Mouse (Mus musculus): Measurements from ENCODE around the gene Ccdc3. TPM values are rescaled to one million over a fixed set of nuclear protein-coding genes. Genes with fewer than 3 reads are reported as not detected.
"Not testable (repeated sequence)": the region's sequence is repeated elsewhere in the genome, so short reads cannot be mapped to it uniquely, and the experiment has no call there.

Ccdc3 gene
- polyA plus RNA-seq, 1 experiment: 11.5 TPM

- TF ChIP-seq CTCF (IDR thresholded peaks at IDR 0.05; ENCODE audit: borderline replicate concordance, insufficient read depth, low read length): no peak
- no peak for TF ChIP-seq POLR2A (IDR thresholded peaks at IDR 0.05; ENCODE audit: low read depth, low read length)
- Histone ChIP-seq H3K4me1 (ENCODE audit: control insufficient read depth, insufficient read depth, low read length) (peaks cover 5% of the 10 kb centered on the region; the same call in 1 of the 2 replicates), H3K27ac (ENCODE audit: insufficient read depth, low read length) (peak overlapping the region; percentile 64), H3K4me3 (ENCODE audit: insufficient read depth, low read length) (no peak overlapping the region)
These were observed 100.3 kb downstream of the Ccdc3 start for GRCm38 (mm10) chr2:5237870-5238269.

GRCm38 (mm10) chr2:5239492-5239891 lies 101.9 kb downstream of the Ccdc3 start:
- H3K4me1 ChIP-seq (ENCODE audit: control insufficient read depth, insufficient read depth, low read length): peaks cover 5% of the 10 kb centered on the region; the same call in 1 of the 2 replicates
- no peak for TF ChIP-seq CTCF (IDR thresholded peaks at IDR 0.05; ENCODE audit: borderline replicate concordance, insufficient read depth, low read length)
- H3K4me3 ChIP-seq (ENCODE audit: insufficient read depth, low read length): no peak overlapping the region
- H3K27ac ChIP-seq (ENCODE audit: insufficient read depth, low read length): peak overlapping the region; percentile 12; the same call in 1 of the 2 replicates

GRCm38 (mm10) chr2:5241469-5241897 lies 103.9 kb downstream of the Ccdc3 start:
- peaks cover 5% of the 10 kb centered on the region; the same call in 1 of the 2 replicates for H3K4me1 ChIP-seq (ENCODE audit: control insufficient read depth, insufficient read depth, low read length)
- H3K4me3 ChIP-seq (ENCODE audit: insufficient read depth, low read length): no peak overlapping the region
- no peak overlapping the region for H3K27ac ChIP-seq (ENCODE audit: insufficient read depth, low read length)
- TF ChIP-seq CTCF (IDR thresholded peaks at IDR 0.05; ENCODE audit: borderline replicate concordance, insufficient read depth, low read length): no peak
- no peak for TF ChIP-seq POLR2A (IDR thresholded peaks at IDR 0.05; ENCODE audit: low read depth, low read length)

- H3K4me1 ChIP-seq (ENCODE audit: control insufficient read depth, insufficient read depth, low read length); H3K4me3 ChIP-seq (ENCODE audit: insufficient read depth, low read length); H3K27ac ChIP-seq (ENCODE audit: insufficient read depth, low read length): not testable (repeated sequence)
These were observed 111.6 kb downstream of the Ccdc3 start for GRCm38 (mm10) chr2:5249199-5249598.

DNA sequence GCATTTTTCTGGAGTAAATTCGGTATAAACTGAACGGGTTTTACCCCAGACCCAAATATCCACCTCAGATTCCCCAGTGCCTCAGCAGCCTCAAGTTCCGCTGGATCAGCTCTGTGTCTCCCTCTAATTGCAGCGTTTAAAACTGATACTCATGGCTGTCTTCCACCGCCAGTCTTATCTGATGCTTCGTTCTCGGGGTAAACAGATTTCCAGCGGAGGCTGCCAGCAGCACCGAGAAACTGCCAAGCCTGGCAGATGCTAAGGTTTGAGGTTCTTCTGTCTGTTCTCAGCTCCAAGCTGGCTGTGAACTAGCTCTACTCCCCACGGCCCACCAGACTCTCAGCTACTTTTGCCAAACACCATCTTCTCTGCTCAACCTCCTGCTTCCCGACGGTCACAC lies 112.4 kb downstream of the Ccdc3 start:
- TF ChIP-seq POLR2A (IDR thresholded peaks at IDR 0.05; ENCODE audit: low read depth, low read length) (no peak), CTCF (IDR thresholded peaks at IDR 0.05; ENCODE audit: borderline replicate concordance, insufficient read depth, low read length) (no peak)
- Histone ChIP-seq H3K4me3 (ENCODE audit: insufficient read depth, low read length) (no peak overlapping the region), H3K27ac (ENCODE audit: insufficient read depth, low read length) (no peak overlapping the region), H3K4me1 (ENCODE audit: control insufficient read depth, insufficient read depth, low read length) (no peaks in the 10 kb centered on the region)

GRCm38 (mm10) chr2:5258250-5258649 lies 120.7 kb downstream of the Ccdc3 start:
- H3K4me1 ChIP-seq (ENCODE audit: control insufficient read depth, insufficient read depth, low read length): no peaks in the 10 kb centered on the region
- H3K4me3 ChIP-seq (ENCODE audit: insufficient read depth, low read length): no peak overlapping the region
- no peak for TF ChIP-seq CTCF (IDR thresholded peaks at IDR 0.05; ENCODE audit: borderline replicate concordance, insufficient read depth, low read length)
- no peak for TF ChIP-seq POLR2A (IDR thresholded peaks at IDR 0.05; ENCODE audit: low read depth, low read length)

DNA sequence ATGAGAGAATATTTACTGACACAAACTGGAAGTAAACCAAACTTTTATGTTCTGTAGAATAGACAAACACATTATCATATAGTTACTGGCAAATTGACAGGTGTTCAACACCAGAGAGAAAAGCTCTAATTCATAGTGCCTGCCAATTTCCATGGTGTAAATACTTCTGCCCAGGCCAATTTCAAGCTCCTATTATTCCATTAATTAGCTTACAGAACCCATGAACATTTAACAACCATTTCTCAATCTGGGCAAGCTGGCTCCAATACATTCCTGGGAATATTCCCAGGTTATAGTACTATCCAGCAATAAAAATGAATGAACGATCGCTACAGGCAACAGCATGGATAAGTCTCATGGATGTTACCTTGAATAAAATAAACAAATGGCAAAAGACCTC lies 124.7 kb downstream of the Ccdc3 start:
- TF ChIP-seq POLR2A (IDR thresholded peaks at IDR 0.05; ENCODE audit: low read depth, low read length): no peak
- no peak for TF ChIP-seq CTCF (IDR thresholded peaks at IDR 0.05; ENCODE audit: borderline replicate concordance, insufficient read depth, low read length)

More at GRCm38 (mm10) chr2:5258250-5258649, 120.7 kb downstream of the Ccdc3 start:
- H3K27ac ChIP-seq (ENCODE audit: insufficient read depth, low read length): no peak overlapping the region

GRCm38 (mm10) chr2:5267980-5268379 lies 130.4 kb downstream of the Ccdc3 start:
- H3K27ac ChIP-seq (ENCODE audit: insufficient read depth, low read length): no peak overlapping the region
- no peaks in the 10 kb centered on the region for H3K4me1 ChIP-seq (ENCODE audit: control insufficient read depth, insufficient read depth, low read length)
- H3K4me3 ChIP-seq (ENCODE audit: insufficient read depth, low read length): no peak overlapping the region
- TF ChIP-seq CTCF (IDR thresholded peaks at IDR 0.05; ENCODE audit: borderline replicate concordance, insufficient read depth, low read length) (no peak), POLR2A (IDR thresholded peaks at IDR 0.05; ENCODE audit: low read depth, low read length) (no peak)

More for the DNA sequence above, 124.7 kb downstream of the Ccdc3 start:
- no peak overlapping the region for H3K4me3 ChIP-seq (ENCODE audit: insufficient read depth, low read length)
- H3K27ac ChIP-seq (ENCODE audit: insufficient read depth, low read length): no peak overlapping the region
- H3K4me1 ChIP-seq (ENCODE audit: control insufficient read depth, insufficient read depth, low read length): no peaks in the 10 kb centered on the region

Other genes with a start within 250 kb of the Ccdc3 start
- 24.1 and 32.4 TPM in 2 replicates for gene Phyh, start 218.8 kb upstream of the Ccdc3 start, polyA plus RNA-seq (2011; ENCODE audit: insufficient read length, low read depth, missing spikeins)
- not detected in 2 replicates for gene Ucma, start 161.7 kb upstream of the Ccdc3 start, polyA plus RNA-seq (2011; ENCODE audit: insufficient read length, low read depth, missing spikeins)
- gene Mcm10, start 125.0 kb upstream of the Ccdc3 start, polyA plus RNA-seq (2011; ENCODE audit: insufficient read length, low read depth, missing spikeins): 13.1 and 14.4 TPM in 2 replicates
- gene Optn, start 73.7 kb upstream of the Ccdc3 start, polyA plus RNA-seq (2011; ENCODE audit: insufficient read length, low read depth, missing spikeins): 10.4 and 12.9 TPM in 2 replicates

Data from embryonic fibroblast, embryonic 13.5 days (primary cell).